Mouse (Mus musculus) CD4-positive naive resting alpha-beta T cell, adult 57 days (primary cell): ENCODE measurements around the gene P2rx4. TPM values are rescaled to one million over a fixed set of nuclear protein-coding genes. Genes with fewer than 3 reads are reported as not detected.

Experiments used
- total RNA-seq: library from RNA; stranded (reverse); gene quantifications from one replicate; pipeline ENCODE4 v1.2.4, GENCODE M21; 2023

Gene P2rx4
- total RNA-seq, result 74.2 TPM

GRCm38 (mm10) chr5:122707276-122708181, at the start of gene P2rx4:
Gene P2rx4, plus strand, starts transcription at chr5:122707544.

Other genes with a start within 250 kb of the P2rx4 start
- gene Atp2a2, start 205.3 kb upstream of the P2rx4 start, total RNA-seq, result 74.9 TPM
- gene Ift81, start 93.0 kb upstream of the P2rx4 start, total RNA-seq, result 7.5 TPM
- gene P2rx7, start 63.6 kb upstream of the P2rx4 start, total RNA-seq, result 35.1 TPM
- 27.2 TPM for gene Camkk2, start 71.9 kb downstream of the P2rx4 start, total RNA-seq
- gene Anapc5, start 113.8 kb downstream of the P2rx4 start, total RNA-seq, result 255 TPM
- 31.6 TPM for gene Rnf34, start 142.5 kb downstream of the P2rx4 start, total RNA-seq